In genomic region chr15:25283713-25284112, GRCm38 (mm10) we compare ENCODE assay signal across 17 mouse cellular contexts.
DNase-seq lines count a peak whose midpoint lies in the region; ATAC-seq and TF ChIP-seq lines count a peak whose summit lies in the region.
"Had no signal": no experiment of that assay in that cellular context is flagged by ENCODE, and none has a peak within 500 bp of the region (broad histone marks: within the 10 kb centered on the region; RNA-seq: fewer than 3 reads in every experiment).

No protein-coding gene starts in this region.

- H3K4me2 ChIP-seq in hindbrain, embryonic 14.5 days (replicated peaks), result no peak overlapping the region
- H3K4me2 ChIP-seq in neural tube, embryonic 11.5 days (ENCODE audit: low read depth), result no peak overlapping the region
- no peak overlapping the region for H3K4me2 ChIP-seq in neural tube, embryonic 15.5 days
- H3K4me2 ChIP-seq in neural tube, embryonic 14.5 days (ENCODE audit: low read depth, low read length), result no peak overlapping the region
- H3K4me2 ChIP-seq: embryonic facial prominence, embryonic 15.5 days had no signal

- H3K27me3 ChIP-seq in cerebellum, adult 2 months (ENCODE audit: control insufficient read depth, insufficient read depth, low read length), result no peaks in the 10 kb centered on the region; the same call in 1 of the 2 replicates
- H3K27me3 ChIP-seq in hindbrain, embryonic 10.5 days (ENCODE audit: insufficient read depth, poor library complexity, severe bottlenecking), result no peaks in the 10 kb centered on the region
- no peaks in the 10 kb centered on the region for H3K27me3 ChIP-seq in hindbrain, embryonic 14.5 days (ENCODE audit: control insufficient read depth, insufficient read depth, low read length)
- H3K27me3 ChIP-seq in neural tube, embryonic 11.5 days (ENCODE audit: control insufficient read depth, insufficient read depth, low read length), result no peaks in the 10 kb centered on the region
- H3K27me3 ChIP-seq in neural tube, embryonic 15.5 days (replicated peaks), result 0 out of 2 replicates have a peak, but pooled peaks cover 4% of the 10 kb centered on the region
- no peaks in the 10 kb centered on the region for H3K27me3 ChIP-seq in neural tube, embryonic 14.5 days (ENCODE audit: control insufficient read depth, insufficient read depth, low read length)
- H3K27me3 ChIP-seq: embryonic facial prominence, embryonic 15.5 days had no signal

- no peaks in the 10 kb centered on the region for H3K36me3 ChIP-seq in hindbrain, embryonic 10.5 days
- no peaks in the 10 kb centered on the region for H3K36me3 ChIP-seq in hindbrain, embryonic 14.5 days (replicated peaks; ENCODE audit: control insufficient read depth, insufficient read depth)
- H3K36me3 ChIP-seq in neural tube, embryonic 11.5 days (ENCODE audit: control insufficient read depth, insufficient read depth, low read length), result no peaks in the 10 kb centered on the region
- no peaks in the 10 kb centered on the region for H3K36me3 ChIP-seq in neural tube, embryonic 15.5 days
- H3K36me3 ChIP-seq in neural tube, embryonic 14.5 days (ENCODE audit: control insufficient read depth, insufficient read depth, low read length), result no peaks in the 10 kb centered on the region
- H3K36me3 ChIP-seq: embryonic facial prominence, embryonic 15.5 days; heart, embryonic 10.5 days had no signal

- no peak for TF ChIP-seq POLR2A in cerebellum, adult 2 months (IDR thresholded peaks at IDR 0.05; ENCODE audit: borderline replicate concordance, insufficient read depth, low read length)

- no peaks in the 10 kb centered on the region for H3K4me1 ChIP-seq in cerebellum, adult 2 months (ENCODE audit: control insufficient read depth, insufficient read depth, low read length)
- H3K4me1 ChIP-seq in hindbrain, embryonic 10.5 days (replicated peaks), result peaks cover 2% of the 10 kb centered on the region; the same call in 1 of the 2 replicates
- H3K4me1 ChIP-seq in hindbrain, embryonic 14.5 days (replicated peaks; ENCODE audit: control insufficient read depth, insufficient read depth, low read length), result peaks cover 9% of the 10 kb centered on the region; the same call in 1 of the 2 replicates
- H3K4me1 ChIP-seq in neural tube, embryonic 11.5 days (ENCODE audit: control insufficient read depth, insufficient read depth, low read length), result no peaks in the 10 kb centered on the region; the same call in 1 of the 2 replicates
- peaks cover 14% of the 10 kb centered on the region for H3K4me1 ChIP-seq in neural tube, embryonic 15.5 days
- no peaks in the 10 kb centered on the region; the same call in 1 of the 2 replicates for H3K4me1 ChIP-seq in neural tube, embryonic 14.5 days (ENCODE audit: control insufficient read depth, insufficient read depth, low read length)
- H3K4me1 ChIP-seq: heart, embryonic 10.5 days had no signal

- no peaks in the 10 kb centered on the region for H3K9me3 ChIP-seq in hindbrain, embryonic 10.5 days
- no peaks in the 10 kb centered on the region for H3K9me3 ChIP-seq in hindbrain, embryonic 14.5 days (ENCODE audit: control insufficient read depth, low read length)
- no peaks in the 10 kb centered on the region for H3K9me3 ChIP-seq in neural tube, embryonic 11.5 days (ENCODE audit: control insufficient read depth, low read length)
- H3K9me3 ChIP-seq in neural tube, embryonic 15.5 days (replicated peaks), result no peaks in the 10 kb centered on the region
- no peaks in the 10 kb centered on the region for H3K9me3 ChIP-seq in neural tube, embryonic 14.5 days (ENCODE audit: control insufficient read depth, low read length)
- H3K9me3 ChIP-seq: embryonic facial prominence, embryonic 15.5 days; heart, embryonic 10.5 days had no signal

- no peak for ATAC-seq in hindbrain, embryonic 14.5 days (ENCODE audit: low FRiP score)
- ATAC-seq in neural tube, embryonic 11.5 days (ENCODE audit: insufficient read depth, low FRiP score, low TSS enrichment), result no peak
- no peak for ATAC-seq in neural tube, embryonic 15.5 days (ENCODE audit: low FRiP score)
- peak; percentile 12; the same call in 1 of the 2 replicates for ATAC-seq in neural tube, embryonic 14.5 days (ENCODE audit: low read depth)

- no peak overlapping the region for H3K9ac ChIP-seq in hindbrain, embryonic 14.5 days
- H3K9ac ChIP-seq in neural tube, embryonic 11.5 days (ENCODE audit: low read length), result no peak overlapping the region
- H3K9ac ChIP-seq in neural tube, embryonic 15.5 days (replicated peaks), result no peak overlapping the region
- H3K9ac ChIP-seq in neural tube, embryonic 14.5 days (replicated peaks; ENCODE audit: low read depth, low read length), result no peak overlapping the region
- H3K9ac ChIP-seq: embryonic facial prominence, embryonic 15.5 days had no signal

- no peak overlapping the region for H3K27ac ChIP-seq in cerebellum, adult 2 months (ENCODE audit: insufficient read depth, low read length)
- H3K27ac ChIP-seq in hindbrain, embryonic 10.5 days, result 0 out of 2 replicates have a peak overlapping the region, but pooled peaks have one; percentile 40
- no peak overlapping the region; the same call in 1 of the 2 replicates for H3K27ac ChIP-seq in hindbrain, embryonic 14.5 days
- H3K27ac ChIP-seq in neural tube, embryonic 11.5 days (ENCODE audit: low read depth, low read length), result 0 out of 2 replicates have a peak overlapping the region, but pooled peaks have one; percentile 44
- H3K27ac ChIP-seq in neural tube, embryonic 15.5 days (replicated peaks), result no peak overlapping the region
- no peak overlapping the region for H3K27ac ChIP-seq in neural tube, embryonic 14.5 days (ENCODE audit: low read depth, low read length)
- H3K27ac ChIP-seq: embryonic facial prominence, embryonic 15.5 days; gastrocnemius, adult 2 months; heart, embryonic 10.5 days had no signal

- WGBS in cerebellum, adult 2 months, result 24% methylated on average over 2 of the region's 2 CpGs
- 91% methylated on average over 2 of the region's 2 CpGs for WGBS in hindbrain, embryonic 10.5 days
- WGBS in hindbrain, embryonic 14.5 days, result 89% methylated on average over 2 of the region's 2 CpGs
- 85% methylated on average over 2 of the region's 2 CpGs for WGBS in neural tube, embryonic 11.5 days
- 81% methylated on average over 2 of the region's 2 CpGs for WGBS in neural tube, embryonic 15.5 days
- 81% methylated on average over 2 of the region's 2 CpGs for WGBS in neural tube, embryonic 14.5 days

- peak; percentile 23 to 27 for DNase-seq in cerebellum, postnatal 14 days
- DNase-seq in cerebellum, adult 2 months, result no peak
- DNase-seq in hindbrain, embryonic 10.5 days (ENCODE audit: low spot score), result no peak
- DNase-seq in hindbrain, embryonic 14.5 days (ENCODE audit: low spot score), result no peak
- no peak for DNase-seq in neural tube, embryonic 11.5 days (ENCODE audit: low spot score)
- no peak for DNase-seq in kidney, adult 11 months
- DNase-seq: cerebellum, adult 11 months; cerebellum, adult 9-11 months; gastrocnemius, adult 2 months; gastrocnemius, postnatal 25 days; heart, postnatal 10 days; heart, postnatal 4 days had no signal

- no peak for TF ChIP-seq CTCF in cerebellum, adult 2 months (IDR thresholded peaks at IDR 0.05; ENCODE audit: borderline replicate concordance, insufficient read depth, low read depth, low read length)

- no peak overlapping the region for H3K4me3 ChIP-seq in cerebellum, adult 2 months (replicated peaks; ENCODE audit: insufficient read depth, low read depth, low read length)
- H3K4me3 ChIP-seq in hindbrain, embryonic 10.5 days, result no peak overlapping the region
- H3K4me3 ChIP-seq in hindbrain, embryonic 14.5 days (replicated peaks; ENCODE audit: low read length), result no peak overlapping the region
- H3K4me3 ChIP-seq in neural tube, embryonic 11.5 days (ENCODE audit: low read depth, low read length), result no peak overlapping the region
- H3K4me3 ChIP-seq in neural tube, embryonic 15.5 days (replicated peaks), result no peak overlapping the region
- no peak overlapping the region for H3K4me3 ChIP-seq in neural tube, embryonic 14.5 days (ENCODE audit: low read depth, low read length)
- H3K4me3 ChIP-seq: embryonic facial prominence, embryonic 15.5 days; erythroblast, embryonic 14.5 days; gastrocnemius, adult 2 months; heart, embryonic 10.5 days had no signal

Comparison
In these comparisons a context has a peak if more than half of its experiments do, and no peak if none do; other contexts are left out.
1. DNase-seq: peak in cerebellum, postnatal 14 days (2 of 2); none in cerebellum, adult 2 months (0 of 2), hindbrain, embryonic 10.5 days (single experiment), hindbrain, embryonic 14.5 days (single experiment), neural tube, embryonic 11.5 days (single experiment) and kidney, adult 11 months (single experiment).
2. H3K27ac ChIP-seq: peak in hindbrain, embryonic 10.5 days (single experiment) and neural tube, embryonic 11.5 days (single experiment); none in cerebellum, adult 2 months (single experiment), hindbrain, embryonic 14.5 days (single experiment), neural tube, embryonic 15.5 days (single experiment) and neural tube, embryonic 14.5 days (single experiment).